Mouse (Mus musculus) lung, adult 2 months (tissue): ENCODE measurements around the gene Kif26b.

Source experiments
- CTCF ChIP-seq: fragments of 200-500 bp; IDR thresholded peaks from 2 replicates; pipeline ENCODE4 v1.5.1; 2011; ENCODE audit warnings: mild to moderate bottlenecking, low read length, control low read depth; ENCODE audit not compliant: insufficient read depth
- POLR2A ChIP-seq: fragments of 200-500 bp; IDR thresholded peaks from 2 replicates; pipeline ENCODE4 v1.6.1; 2011; ENCODE audit warnings: low read depth, mild to moderate bottlenecking, control low read depth, low read length, borderline replicate concordance; ENCODE audit errors: extremely low read depth

- TF ChIP-seq CTCF (no peak), POLR2A (no peak)
Measured at GRCm38 (mm10) chr1:178686881-178687280, 158.0 kb downstream of the Kif26b start.
